8 mouse cellular contexts compared by ENCODE assay signal in the genomic region with DNA sequence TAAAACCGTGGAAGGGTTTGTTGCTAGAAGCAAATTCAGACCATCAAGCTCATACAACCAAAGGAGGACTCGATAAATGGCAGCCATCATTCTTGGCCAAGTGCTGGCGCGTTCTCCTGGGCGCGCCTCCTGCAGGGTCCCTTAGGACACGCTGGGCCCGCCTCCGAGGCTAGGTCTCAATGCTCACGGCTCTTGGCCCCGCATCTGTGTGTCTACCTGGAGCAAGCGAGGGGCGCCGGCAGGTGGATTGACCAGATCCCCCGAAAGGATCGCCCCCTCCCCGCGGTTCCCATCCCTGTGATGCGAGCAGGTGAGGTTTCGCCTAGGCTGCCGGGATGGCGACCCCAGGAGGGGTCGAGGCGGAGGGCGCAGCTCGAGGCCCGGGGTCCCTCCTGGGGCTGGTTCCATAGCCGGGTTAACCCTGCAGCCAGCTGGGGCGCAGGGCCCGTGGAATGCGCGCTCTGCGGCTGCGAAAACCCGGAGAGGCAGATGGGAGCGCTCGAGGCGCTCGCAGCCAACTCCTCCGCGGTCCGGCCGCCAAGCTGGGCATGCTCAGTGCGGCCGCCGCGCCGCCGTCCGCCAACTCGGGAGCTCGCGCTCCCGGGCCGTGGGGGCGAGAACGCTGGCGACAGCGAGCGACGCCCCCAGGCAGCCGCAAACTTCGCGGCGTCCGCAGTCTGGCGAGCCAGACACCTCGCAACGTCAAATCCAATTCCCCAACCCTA. TPM values are rescaled to one million over a fixed set of nuclear protein-coding genes. Genes with fewer than 3 reads are reported as not detected.
DNase-seq lines count a peak whose midpoint lies in the region; ATAC-seq and TF ChIP-seq lines count a peak whose summit lies in the region.

A gene (plus strand): TSS at position 555 of the 725 bp plus-strand sequence.

- DNase-seq in spleen, adult 2 months (ENCODE audit: low read depth in 1 of 2, low spot score in 2 of 2), result no peak
- DNase-seq in spleen, postnatal 14 days (ENCODE audit: low spot score in 2 of 2), result no peak
- DNase-seq in kidney, postnatal 0 days (ENCODE audit: low spot score), result peak; percentile 67
- DNase-seq in neural tube, embryonic 10.5 days (ENCODE audit: extremely low spot score, low spot score), result peak; percentile 82
- peak; percentile 29 to 35 for DNase-seq in thymus, adult 18-20 months

- peaks cover 32% of the 10 kb centered on the region for H3K27me3 ChIP-seq in spleen, adult 2 months (ENCODE audit: control insufficient read depth, insufficient read depth, low read length)
- peaks cover 23% of the 10 kb centered on the region for H3K27me3 ChIP-seq in embryonic facial prominence, embryonic 13.5 days
- H3K27me3 ChIP-seq in heart, embryonic 12.5 days (replicated peaks), result no peaks in the 10 kb centered on the region
- no peaks in the 10 kb centered on the region for H3K27me3 ChIP-seq in kidney, postnatal 0 days (ENCODE audit: insufficient read depth, low read length)
- H3K27me3 ChIP-seq in limb, embryonic 15.5 days, result peaks cover 12% of the 10 kb centered on the region; the same call in 1 of the 2 replicates

- H3K4me2 ChIP-seq in embryonic facial prominence, embryonic 13.5 days, result peak within 1 kb of the TSS; percentile 99
- peak within 1 kb of the TSS; percentile 81 for H3K4me2 ChIP-seq in heart, embryonic 12.5 days
- H3K4me2 ChIP-seq in kidney, postnatal 0 days (ENCODE audit: low read length), result peak within 1 kb of the TSS; percentile 98
- H3K4me2 ChIP-seq in limb, embryonic 15.5 days, result peak within 1 kb of the TSS; percentile 99

- peak within 1 kb of the TSS; percentile 51 for H3K4me3 ChIP-seq in spleen, adult 2 months (ENCODE audit: extremely low read depth, insufficient read depth, insufficient read length)
- peak within 1 kb of the TSS; percentile 78 for H3K4me3 ChIP-seq in embryonic facial prominence, embryonic 13.5 days
- H3K4me3 ChIP-seq in heart, embryonic 12.5 days, result peak within 1 kb of the TSS; percentile 80
- peak within 1 kb of the TSS; percentile 69 for H3K4me3 ChIP-seq in kidney, postnatal 0 days (replicated peaks; ENCODE audit: low read depth, low read length)
- peak within 1 kb of the TSS; percentile 72 for H3K4me3 ChIP-seq in limb, embryonic 15.5 days

- peak; percentile 44 for ATAC-seq in embryonic facial prominence, embryonic 13.5 days (ENCODE audit: insufficient number of reproducible peaks, insufficient read depth, low FRiP score, low TSS enrichment, low read depth)
- peak; percentile 76 for ATAC-seq in heart, embryonic 12.5 days (ENCODE audit: insufficient number of reproducible peaks, low FRiP score)
- ATAC-seq in kidney, postnatal 0 days (replicated peaks; ENCODE audit: low FRiP score, low read depth), result peak; percentile 55
- ATAC-seq in limb, embryonic 15.5 days (ENCODE audit: insufficient number of reproducible peaks, low FRiP score, low TSS enrichment, low read depth), result peak; percentile 37

- peaks cover 17% of the 10 kb centered on the region; the same call in 1 of the 2 replicates for H3K4me1 ChIP-seq in spleen, adult 2 months (ENCODE audit: control insufficient read depth, insufficient read depth, insufficient read length)
- H3K4me1 ChIP-seq in embryonic facial prominence, embryonic 13.5 days, result peaks cover 13% of the 10 kb centered on the region
- peaks cover 13% of the 10 kb centered on the region for H3K4me1 ChIP-seq in heart, embryonic 12.5 days (replicated peaks)
- peaks cover 12% of the 10 kb centered on the region; the same call in 1 of the 2 replicates for H3K4me1 ChIP-seq in kidney, postnatal 0 days (replicated peaks; ENCODE audit: insufficient read depth, low read length)
- peaks cover 13% of the 10 kb centered on the region for H3K4me1 ChIP-seq in limb, embryonic 15.5 days

- peak within 1 kb of the TSS; percentile 81 for H3K9ac ChIP-seq in embryonic facial prominence, embryonic 13.5 days
- peak within 1 kb of the TSS; percentile 75 for H3K9ac ChIP-seq in heart, embryonic 12.5 days
- peak within 1 kb of the TSS; percentile 64 for H3K9ac ChIP-seq in kidney, postnatal 0 days (ENCODE audit: low read depth, low read length)
- peak within 1 kb of the TSS; percentile 53 for H3K9ac ChIP-seq in limb, embryonic 15.5 days

- no peaks in the 10 kb centered on the region for H3K36me3 ChIP-seq in spleen, adult 2 months (ENCODE audit: control insufficient read depth, insufficient read depth, low read length)
- H3K36me3 ChIP-seq in embryonic facial prominence, embryonic 13.5 days, result no peaks in the 10 kb centered on the region
- no peaks in the 10 kb centered on the region for H3K36me3 ChIP-seq in heart, embryonic 12.5 days
- H3K36me3 ChIP-seq in kidney, postnatal 0 days (ENCODE audit: insufficient read depth, low read length), result no peaks in the 10 kb centered on the region
- H3K36me3 ChIP-seq in limb, embryonic 15.5 days, result no peaks in the 10 kb centered on the region

- no peak for TF ChIP-seq CTCF in spleen, adult 2 months (IDR thresholded peaks at IDR 0.05; ENCODE audit: extremely low read depth, insufficient read depth, insufficient read length, insufficient replicate concordance)
- 0 out of 2 replicates have a peak, but pooled peaks have one; percentile 2 for TF ChIP-seq CTCF in kidney, postnatal 0 days (IDR thresholded peaks at IDR 0.05; ENCODE audit: low read depth)

- TF ChIP-seq POLR2A in spleen, adult 2 months (IDR thresholded peaks at IDR 0.05; ENCODE audit: low read depth, low read length), result no peak

- H3K9me3 ChIP-seq in embryonic facial prominence, embryonic 13.5 days, result no peaks in the 10 kb centered on the region
- no peaks in the 10 kb centered on the region for H3K9me3 ChIP-seq in heart, embryonic 12.5 days (replicated peaks)
- no peaks in the 10 kb centered on the region for H3K9me3 ChIP-seq in kidney, postnatal 0 days (replicated peaks; ENCODE audit: low read length)
- no peaks in the 10 kb centered on the region for H3K9me3 ChIP-seq in limb, embryonic 15.5 days

- WGBS in spleen, adult 2 months, result 2% methylated on average over 69 of the region's 69 CpGs
- WGBS in embryonic facial prominence, embryonic 13.5 days, result under 1% methylated on average over 63 of the region's 69 CpGs
- under 1% methylated on average over 69 of the region's 69 CpGs for WGBS in heart, embryonic 12.5 days
- under 1% methylated on average over 69 of the region's 69 CpGs for WGBS in kidney, postnatal 0 days
- under 1% methylated on average over 69 of the region's 69 CpGs for WGBS in limb, embryonic 15.5 days

- H3K27ac ChIP-seq in spleen, adult 2 months (ENCODE audit: insufficient read depth, low read length), result no peak within 1 kb of the TSS
- H3K27ac ChIP-seq in embryonic facial prominence, embryonic 13.5 days, result peak within 1 kb of the TSS; percentile 95
- H3K27ac ChIP-seq in heart, embryonic 12.5 days (ENCODE audit: poor library complexity, severe bottlenecking), result peak within 1 kb of the TSS; percentile 89
- peak within 1 kb of the TSS; percentile 79 for H3K27ac ChIP-seq in kidney, postnatal 0 days
- peak within 1 kb of the TSS; percentile 93 for H3K27ac ChIP-seq in limb, embryonic 15.5 days

RNA-seq across cellular contexts. Expression of the gene that starts here (rescaled TPM):
- polyA plus RNA-seq in spleen, adult 2 months (2012; rRNA removed), result 2.0 and 2.5 TPM in 2 replicates
- 2.9 and 3.9 TPM in 2 replicates for polyA plus RNA-seq in embryonic facial prominence, embryonic 13.5 days (2015; fragmentation: Nextera tagmentation; extraction: Ambion mirVana)
- polyA plus RNA-seq in heart, embryonic 12.5 days (2016; fragmentation: Nextera tagmentation; extraction: Ambion mirVana), result 5.1 and 5.6 TPM in 2 replicates
- 0.82 and 0.98 TPM in 2 replicates for polyA plus RNA-seq in kidney, postnatal 0 days (2015; fragmentation: Nextera tagmentation; extraction: Ambion mirVana)
- polyA plus RNA-seq in limb, embryonic 15.5 days (2015; fragmentation: Nextera tagmentation; extraction: Ambion mirVana), result 1.9 and 2.0 TPM in 2 replicates

Comparison
In these comparisons a context has a peak if more than half of its experiments do, and no peak if none do; other contexts are left out.
1. Peak in DNase-seq, ATAC-seq, H3K4me3 ChIP-seq, H3K27ac ChIP-seq, H3K9ac ChIP-seq and H3K4me2 ChIP-seq in kidney, postnatal 0 days; RNA of the gene not detected or under 1 TPM.
2. DNase-seq: peak in neural tube, embryonic 10.5 days (single experiment) and thymus, adult 18-20 months (2 of 2); none in spleen, adult 2 months (0 of 2) and spleen, postnatal 14 days (0 of 2).
3. Peak in every context shown above with its lines, with median percentiles within 50 percentile points of each other: H3K4me3 ChIP-seq, ATAC-seq, H3K4me2 ChIP-seq and H3K9ac ChIP-seq.